Mouse (Mus musculus) hindbrain, embryonic 11.5 days (tissue): ENCODE data around the gene Ces1f. TPM values are rescaled to one million over a fixed set of nuclear protein-coding genes. Genes with fewer than 3 reads are reported as not detected.

Experiments
- ATAC-seq: fragments of 200-750 bp; cut with Nextera tagmentation; 2 replicates; pipeline ENCODE4 v1.8.0; 2017; ENCODE audit warnings: mild to moderate bottlenecking, moderate TSS enrichment, moderate library complexity; ENCODE audit not compliant: low FRiP score
- DNase-seq: peaks from one replicate; pipeline ENCODE4 v3.0.0-alpha.2; 2015; ENCODE audit warnings: low spot score
- H3K27ac ChIP-seq: fragments of 300-500 bp; sonication (generic); 2 replicates; pipeline ENCODE4 v1.5.1; 2014; ENCODE audit warnings: mild to moderate bottlenecking, low read depth, low read length
- H3K27me3 ChIP-seq: fragments of 300-500 bp; sonication (generic); 2 replicates; pipeline ENCODE4 v1.6.1; 2014; ENCODE audit warnings: mild to moderate bottlenecking, low read length, moderate library complexity, mixed read lengths; ENCODE audit not compliant: control insufficient read depth, insufficient read depth
- H3K36me3 ChIP-seq: fragments of 300-500 bp; sonication (generic); 2 replicates; pipeline ENCODE4 v1.6.1; 2014; ENCODE audit warnings: mild to moderate bottlenecking, low read length, moderate library complexity, mixed read lengths; ENCODE audit not compliant: control insufficient read depth, insufficient read depth
- H3K4me1 ChIP-seq: fragments of 300-500 bp; sonication (generic); replicated peaks from 2 replicates; pipeline ENCODE4 v1.6.1; 2014; ENCODE audit warnings: low read length, mixed read lengths; ENCODE audit not compliant: control insufficient read depth, insufficient read depth
- H3K4me2 ChIP-seq: fragments of 300-500 bp; sonication (generic); replicated peaks from 2 replicates; pipeline ENCODE4 v1.6.1; 2014; ENCODE audit warnings: mild to moderate bottlenecking, low read depth, low read length
- H3K4me3 ChIP-seq: fragments of 300-500 bp; sonication (generic); 2 replicates; pipeline ENCODE4 v1.5.1; 2014; ENCODE audit warnings: low read depth, low read length
- H3K9ac ChIP-seq: fragments of 300-500 bp; sonication (generic); 2 replicates; pipeline ENCODE4 v1.6.1; 2014; ENCODE audit warnings: low read depth, low read length
- H3K9me3 ChIP-seq: fragments of 300-500 bp; sonication (generic); 2 replicates; pipeline ENCODE4 v1.6.1; 2016; ENCODE audit warnings: low read length; ENCODE audit not compliant: control insufficient read depth
- whole genome bisulfite sequencing: fragments of 180-500 bp; shearing (Covaris S2); extraction: QIAGEN DNeasy Blood & Tissue Kit; methylation state at CpG from one replicate; pipeline ENCODE4 v1.1.7; 2014; 5-methylcytosine and 5-hydroxymethylcytosine counted together
- polyA plus RNA-seq: library from polyadenylated mRNA; unstranded; fragments of >200 nt; fragmentation: Nextera tagmentation; extraction: Ambion mirVana; gene quantifications from 2 replicates; pipeline ENCODE4 v1.2.1, GENCODE M21; 2014

Ces1f gene
- not detected in 2 replicates for polyA plus RNA-seq

DNA sequence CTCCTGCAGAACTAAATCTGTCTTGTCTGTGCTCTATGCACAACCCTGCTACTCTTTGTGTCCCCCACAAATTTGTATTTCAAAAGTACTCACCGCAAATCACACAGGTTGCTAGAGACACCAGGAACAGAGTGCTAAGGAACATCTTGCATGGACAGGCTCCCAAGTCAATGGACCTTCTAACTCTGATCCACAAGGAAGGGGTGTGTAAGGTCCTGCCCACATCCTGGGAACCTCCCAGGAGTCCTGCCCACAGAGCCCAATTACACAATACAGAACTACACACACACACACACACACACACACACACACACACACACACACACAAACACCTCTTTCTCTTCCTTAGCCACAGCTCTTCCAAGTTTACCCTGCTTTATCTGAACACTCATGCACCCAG lies at the start of gene Ces1f:
Gene Ces1f, minus strand, starts transcription at position 192 of the 400 bp plus-strand sequence.
- ATAC-seq (no peak), DNase-seq (no peak)
- Histone ChIP-seq H3K4me1 (no peaks in the 10 kb centered on the region), H3K4me3 (no peak within 1 kb of the TSS), H3K27ac (no peak within 1 kb of the TSS), H3K4me2 (no peak within 1 kb of the TSS), H3K9ac (no peak within 1 kb of the TSS), H3K27me3 (no peaks in the 10 kb centered on the region), H3K9me3 (no peaks in the 10 kb centered on the region), H3K36me3 (no peaks in the 10 kb centered on the region)
- 95% methylated on average over 1 of the region's 1 CpGs for WGBS

DNA sequence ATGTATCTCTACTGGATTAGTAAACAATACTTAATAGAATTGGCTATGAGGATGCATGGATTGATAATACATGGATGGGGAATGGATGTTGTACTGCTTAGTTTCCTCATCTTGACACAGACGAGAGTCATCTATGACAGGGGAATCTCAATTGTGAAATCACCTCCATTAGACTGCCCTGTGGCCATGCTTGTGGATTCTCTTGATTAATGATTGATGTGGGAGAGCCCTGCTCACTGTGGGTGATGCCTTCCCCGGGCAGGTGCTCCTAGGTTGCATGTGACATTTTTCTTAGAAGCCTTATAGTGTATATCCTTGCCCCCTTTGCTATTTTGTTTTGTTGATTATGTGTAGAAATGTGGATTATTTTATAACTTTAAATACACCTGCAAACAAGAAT lies 45.6 kb upstream of the Ces1f start:
- no peaks in the 10 kb centered on the region for H3K27me3 ChIP-seq
- WGBS: 80% methylated on average over 2 of the region's 2 CpGs
- ATAC-seq: no peak
- H3K9me3 ChIP-seq: no peaks in the 10 kb centered on the region
- H3K9ac ChIP-seq: no peak overlapping the region
- H3K4me1 ChIP-seq: no peaks in the 10 kb centered on the region
- no peak for DNase-seq
- no peak overlapping the region for H3K4me2 ChIP-seq
- no peak overlapping the region for H3K4me3 ChIP-seq
- no peaks in the 10 kb centered on the region for H3K36me3 ChIP-seq
- H3K27ac ChIP-seq: no peak overlapping the region

- WGBS: 86% methylated on average over 2 of the region's 2 CpGs
- no peak overlapping the region for H3K4me2 ChIP-seq
- no peaks in the 10 kb centered on the region for H3K9me3 ChIP-seq
- no peak overlapping the region for H3K4me3 ChIP-seq
- no peak overlapping the region for H3K27ac ChIP-seq
- ATAC-seq (no peak), DNase-seq (no peak)
- no peaks in the 10 kb centered on the region for H3K27me3 ChIP-seq
- no peaks in the 10 kb centered on the region for H3K4me1 ChIP-seq
- no peaks in the 10 kb centered on the region for H3K36me3 ChIP-seq
- no peak overlapping the region for H3K9ac ChIP-seq
Observed at GRCm38 (mm10) chr8:93317031-93317430, 37.5 kb upstream of the Ces1f start.

DNA sequence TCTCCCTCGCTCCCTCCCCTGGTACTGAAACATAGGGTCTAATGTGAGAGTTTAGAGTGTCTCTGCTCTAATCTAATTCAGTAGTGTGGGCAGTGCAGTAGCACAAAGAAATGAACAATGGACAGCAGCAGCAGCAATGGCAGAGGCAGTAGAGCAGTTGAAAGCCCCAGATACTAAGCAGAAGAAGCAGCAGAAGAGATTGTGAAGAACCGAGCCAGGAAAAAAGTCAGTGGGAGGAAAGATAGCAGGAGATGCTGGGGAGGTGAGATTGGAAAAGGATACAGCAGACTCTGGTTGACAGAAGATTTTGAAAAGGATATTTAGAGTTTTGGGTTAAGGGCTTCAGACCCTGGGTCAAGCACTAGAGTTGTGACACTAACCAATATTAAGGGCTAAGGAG lies 36.0 kb upstream of the Ces1f start:
- H3K27ac ChIP-seq: no peak overlapping the region
- WGBS: 89% methylated on average over 2 of the region's 2 CpGs
- no peak overlapping the region for H3K4me2 ChIP-seq
- DNase-seq (no peak), ATAC-seq (no peak)
- no peak overlapping the region for H3K4me3 ChIP-seq
- H3K27me3 ChIP-seq: no peaks in the 10 kb centered on the region
- H3K9me3 ChIP-seq: no peaks in the 10 kb centered on the region
- no peaks in the 10 kb centered on the region for H3K36me3 ChIP-seq
- H3K4me1 ChIP-seq: no peaks in the 10 kb centered on the region
- no peak overlapping the region for H3K9ac ChIP-seq

DNA sequence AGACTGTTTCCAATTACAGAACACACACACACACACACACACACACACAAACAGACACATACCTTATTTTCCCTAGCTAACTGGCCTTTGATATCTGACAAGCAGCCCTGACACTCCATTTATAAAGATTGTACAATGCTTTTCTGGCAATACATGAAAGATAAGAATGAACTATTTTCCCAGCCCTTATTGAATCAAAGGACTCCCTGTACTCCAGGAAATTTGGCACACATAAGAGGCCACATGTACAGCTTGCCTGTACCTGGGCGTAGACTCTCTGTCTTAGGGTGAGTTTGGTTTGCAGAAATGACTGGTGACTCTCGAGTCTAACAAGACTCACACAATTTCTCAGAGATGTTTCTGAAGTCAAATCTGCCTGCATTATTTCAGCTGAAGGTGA lies 4.3 kb upstream of the Ces1f start:
- no peak overlapping the region for H3K9ac ChIP-seq
- WGBS: 87% methylated on average over 2 of the region's 2 CpGs
- no peak overlapping the region for H3K27ac ChIP-seq
- DNase-seq: no peak
- H3K4me2 ChIP-seq: no peak overlapping the region
- no peak overlapping the region for H3K4me3 ChIP-seq
- H3K27me3 ChIP-seq: no peaks in the 10 kb centered on the region
- no peaks in the 10 kb centered on the region for H3K4me1 ChIP-seq
- no peak for ATAC-seq
- no peaks in the 10 kb centered on the region for H3K9me3 ChIP-seq
- H3K36me3 ChIP-seq: no peaks in the 10 kb centered on the region

- Histone ChIP-seq H3K36me3 (no peaks in the 10 kb centered on the region), H3K4me1 (no peaks in the 10 kb centered on the region), H3K4me2 (no peak overlapping the region), H3K4me3 (no peak overlapping the region), H3K27me3 (no peaks in the 10 kb centered on the region), H3K27ac (no peak overlapping the region), H3K9ac (no peak overlapping the region), H3K9me3 (no peaks in the 10 kb centered on the region)
- no peak for DNase-seq
- no peak for ATAC-seq
- 76% methylated on average over 3 of the region's 3 CpGs for WGBS
Observed at GRCm38 (mm10) chr8:93282349-93282748, 2.8 kb upstream of the Ces1f start.

- H3K4me1 ChIP-seq: no peaks in the 10 kb centered on the region
- H3K9ac ChIP-seq: no peak overlapping the region
- H3K27me3 ChIP-seq: no peaks in the 10 kb centered on the region
- H3K4me3 ChIP-seq: no peak overlapping the region
- 79% methylated on average over 4 of the region's 4 CpGs for WGBS
- DNase-seq: no peak
- no peak for ATAC-seq
- no peak overlapping the region for H3K4me2 ChIP-seq
- H3K27ac ChIP-seq: no peak overlapping the region
- no peaks in the 10 kb centered on the region for H3K9me3 ChIP-seq
- no peaks in the 10 kb centered on the region for H3K36me3 ChIP-seq
Observed at GRCm38 (mm10) chr8:93278176-93278805, 1.3 kb downstream of the Ces1f start.

DNA sequence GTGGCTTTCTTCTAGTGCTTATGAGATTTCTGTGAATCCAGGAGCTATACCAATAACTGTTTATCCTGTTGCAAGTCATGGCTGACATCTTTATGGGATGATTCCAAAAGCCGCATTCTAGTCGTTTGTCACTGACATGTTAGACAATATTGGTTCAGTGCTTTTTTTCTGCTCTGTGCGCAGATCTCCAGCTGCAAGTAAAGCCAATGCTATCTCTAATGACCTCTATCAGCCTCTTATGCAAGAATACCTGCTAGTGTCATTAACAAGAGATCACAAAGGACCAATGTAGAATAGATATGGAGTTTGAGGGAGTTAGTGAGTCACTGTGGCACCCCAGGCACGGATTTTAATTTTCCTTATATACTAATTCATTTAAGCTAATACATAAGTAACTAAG lies 4.9 kb downstream of the Ces1f start:
- DNase-seq (no peak), ATAC-seq (no peak)
- Histone ChIP-seq H3K4me1 (no peaks in the 10 kb centered on the region), H3K9me3 (no peaks in the 10 kb centered on the region), H3K27ac (no peak overlapping the region), H3K27me3 (no peaks in the 10 kb centered on the region), H3K4me3 (no peak overlapping the region), H3K9ac (no peak overlapping the region), H3K36me3 (no peaks in the 10 kb centered on the region), H3K4me2 (no peak overlapping the region)
- 84% methylated on average over 4 of the region's 4 CpGs for WGBS

GRCm38 (mm10) chr8:93273321-93273720 lies 6.2 kb downstream of the Ces1f start:
- 86% methylated on average over 3 of the region's 3 CpGs for WGBS
- Histone ChIP-seq H3K9ac (no peak overlapping the region), H3K36me3 (no peaks in the 10 kb centered on the region), H3K27ac (no peak overlapping the region), H3K4me2 (no peak overlapping the region), H3K9me3 (no peaks in the 10 kb centered on the region), H3K4me3 (no peak overlapping the region), H3K4me1 (no peaks in the 10 kb centered on the region), H3K27me3 (no peaks in the 10 kb centered on the region)
- ATAC-seq: no peak
- DNase-seq: no peak
